Mouse (Mus musculus) cerebellum, adult (tissue): ENCODE data around the gene Mctp2.
A peak's percentile ranks its signal among the peaks of the same experiment; 100 is the strongest.
"Not testable (repeated sequence)": the region's sequence is repeated elsewhere in the genome, so short reads cannot be mapped to it uniquely, and the experiment has no call there.

ENCODE experiments used
- ATAC-seq: cut with Nextera tagmentation; 2 replicates; pipeline ENCODE4 v1.9.2; 2017; ENCODE audit warnings: mild to moderate bottlenecking, moderate library complexity, mixed read lengths; ENCODE audit not compliant: insufficient number of reproducible peaks, low FRiP score, low TSS enrichment

Mctp2 gene

GRCm38 (mm10) chr7:72278412-72278811, 28.0 kb downstream of the Mctp2 start:
- no peak for ATAC-seq

GRCm38 (mm10) chr7:72275513-72275912, 30.9 kb downstream of the Mctp2 start:
- no peak for ATAC-seq

GRCm38 (mm10) chr7:72271546-72271945, 34.9 kb downstream of the Mctp2 start:
- ATAC-seq: no peak

- no peak for ATAC-seq
These were observed 36.4 kb downstream of the Mctp2 start for GRCm38 (mm10) chr7:72269994-72270393.

GRCm38 (mm10) chr7:72260766-72261655, 45.4 kb downstream of the Mctp2 start:
- no peak for ATAC-seq

- 0 out of 2 replicates have a peak, but pooled peaks have one; percentile 56 for ATAC-seq
These were observed 47.4 kb downstream of the Mctp2 start for GRCm38 (mm10) chr7:72259045-72259444.

GRCm38 (mm10) chr7:72250326-72250725, 56.1 kb downstream of the Mctp2 start:
- ATAC-seq: not testable (repeated sequence)

GRCm38 (mm10) chr7:72241269-72241668, 65.1 kb downstream of the Mctp2 start:
- ATAC-seq: no peak

- no peak for ATAC-seq
These were observed 66.5 kb downstream of the Mctp2 start for GRCm38 (mm10) chr7:72239782-72240493.

GRCm38 (mm10) chr7:72238575-72238974, 67.8 kb downstream of the Mctp2 start:
- ATAC-seq: peak; percentile 49; the same call in 1 of the 2 replicates

GRCm38 (mm10) chr7:72234433-72234998, 71.9 kb downstream of the Mctp2 start:
- ATAC-seq: no peak

- no peak for ATAC-seq
These were observed 75.1 kb downstream of the Mctp2 start for GRCm38 (mm10) chr7:72231182-72231877.

GRCm38 (mm10) chr7:72229925-72230324, 76.5 kb downstream of the Mctp2 start:
- no peak for ATAC-seq

GRCm38 (mm10) chr7:72223558-72223957, 82.8 kb downstream of the Mctp2 start:
- no peak for ATAC-seq

- no peak for ATAC-seq
These were observed 83.9 kb downstream of the Mctp2 start for GRCm38 (mm10) chr7:72222532-72222931.

- ATAC-seq: no peak
These were observed 88.4 kb downstream of the Mctp2 start for GRCm38 (mm10) chr7:72218048-72218447.

GRCm38 (mm10) chr7:72215563-72216215, 90.7 kb downstream of the Mctp2 start:
- ATAC-seq: no peak

- ATAC-seq: no peak
These were observed 96.2 kb downstream of the Mctp2 start for GRCm38 (mm10) chr7:72210201-72210600.

- no peak for ATAC-seq
These were observed 97.1 kb downstream of the Mctp2 start for GRCm38 (mm10) chr7:72209296-72209695.

GRCm38 (mm10) chr7:72206841-72207240, 99.6 kb downstream of the Mctp2 start:
- no peak for ATAC-seq
